Mouse (Mus musculus): ENCODE measurements around the gene Arhgap15. TPM values are rescaled to one million over a fixed set of nuclear protein-coding genes. Genes with fewer than 3 reads are reported as not detected.

The Arhgap15 gene
- total RNA-seq, 1 experiment: not detected

DNA sequence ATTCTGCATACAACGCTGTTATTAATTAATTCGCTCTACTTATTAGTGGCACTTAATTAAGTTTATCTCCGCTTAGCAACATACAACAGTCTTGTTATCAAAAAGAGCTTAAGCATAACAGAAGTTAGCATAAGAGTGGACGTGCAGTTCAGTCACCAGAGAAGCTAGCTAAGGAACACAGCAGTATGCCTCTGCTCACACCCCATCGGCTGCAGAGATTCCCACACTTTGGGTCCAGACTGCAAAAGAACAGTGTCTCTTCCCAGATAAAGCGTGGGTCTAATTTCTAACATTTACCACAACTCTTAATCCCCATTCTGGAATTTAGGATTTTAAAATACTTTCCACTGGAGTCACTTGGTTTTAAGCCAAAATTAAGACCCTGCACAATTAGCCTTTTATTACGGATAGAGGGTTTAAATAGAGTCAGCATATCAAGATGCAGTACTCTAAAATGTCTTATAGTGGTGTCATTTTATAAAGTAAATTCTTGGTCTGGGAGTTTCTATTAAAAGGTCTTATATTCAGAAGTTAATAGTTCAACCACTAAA, 400.0 kb downstream of the Arhgap15 start:
- Histone ChIP-seq H3K9ac (ENCODE audit: insufficient read depth, low read depth, low read length, poor library complexity, severe bottlenecking) (no peak overlapping the region), H3K4me1 (ENCODE audit: control insufficient read depth in 2 of 2, insufficient read depth in 2 of 2, low read length in 2 of 2, poor library complexity in 1 of 2) (no peaks in the 10 kb centered on the region), H3K27ac (ENCODE audit: insufficient read depth, low read depth, low read length, poor library complexity, severe bottlenecking) (no peak overlapping the region), H3K4me3 (ENCODE audit: insufficient read depth in 1 of 2, low read depth in 1 of 2, low read length in 2 of 2, poor library complexity in 1 of 2, severe bottlenecking in 1 of 2) (no peak overlapping the region), H3K36me3 (ENCODE audit: control insufficient read depth, insufficient read depth, low read length, poor library complexity, severe bottlenecking) (no peaks in the 10 kb centered on the region), H3K9me3 (ENCODE audit: control insufficient read depth, insufficient read depth, low read depth, low read length) (no peaks in the 10 kb centered on the region)
- in situ Hi-C loops (cut with MboI; ENCODE audit: low sequenced_read_pairs in 2 of 2, unreplicated experiment in 2 of 2): no loop called here
- TF ChIP-seq CHD2 (IDR thresholded peaks at IDR 0.05; ENCODE audit: low read depth, low read length) (no peak), HCFC1 (IDR thresholded peaks at IDR 0.05; ENCODE audit: borderline replicate concordance, insufficient read depth, low read length) (no peak), ZNF384 (IDR thresholded peaks at IDR 0.05; ENCODE audit: low read depth, low read length) (no peak), MAFK (IDR thresholded peaks at IDR 0.05; ENCODE audit: insufficient read depth, low read depth, low read length) (no peak), ZC3H11A (IDR thresholded peaks at IDR 0.05; ENCODE audit: borderline replicate concordance, low read depth, low read length) (no peak)
- DNase-seq (ENCODE audit: low read depth, low spot score): no peak

DNA sequence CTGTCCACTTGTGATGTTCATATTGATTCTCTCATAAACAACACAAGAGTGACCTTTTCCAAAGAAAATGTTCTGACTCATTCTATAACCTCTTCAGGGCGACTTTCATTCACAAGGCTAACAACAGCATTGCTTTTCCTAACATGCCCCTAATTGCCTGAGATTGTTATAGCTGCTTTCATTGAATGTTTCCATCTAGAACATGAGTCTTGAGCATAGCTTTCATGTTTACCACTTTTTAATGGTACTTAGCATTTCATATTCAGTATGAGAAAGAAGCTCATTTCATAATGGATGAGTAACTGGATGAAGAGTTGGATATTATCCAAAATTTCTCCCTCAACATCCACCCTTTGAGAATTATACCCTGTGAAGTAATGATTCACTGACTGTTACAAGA, 403.7 kb downstream of the Arhgap15 start:
- no peak overlapping the region for H3K4me3 ChIP-seq (ENCODE audit: insufficient read depth in 1 of 2, low read depth in 1 of 2, low read length in 2 of 2, poor library complexity in 1 of 2, severe bottlenecking in 1 of 2)
- in situ Hi-C loops (cut with MboI; ENCODE audit: low sequenced_read_pairs in 2 of 2, unreplicated experiment in 2 of 2): no loop called here

DNA sequence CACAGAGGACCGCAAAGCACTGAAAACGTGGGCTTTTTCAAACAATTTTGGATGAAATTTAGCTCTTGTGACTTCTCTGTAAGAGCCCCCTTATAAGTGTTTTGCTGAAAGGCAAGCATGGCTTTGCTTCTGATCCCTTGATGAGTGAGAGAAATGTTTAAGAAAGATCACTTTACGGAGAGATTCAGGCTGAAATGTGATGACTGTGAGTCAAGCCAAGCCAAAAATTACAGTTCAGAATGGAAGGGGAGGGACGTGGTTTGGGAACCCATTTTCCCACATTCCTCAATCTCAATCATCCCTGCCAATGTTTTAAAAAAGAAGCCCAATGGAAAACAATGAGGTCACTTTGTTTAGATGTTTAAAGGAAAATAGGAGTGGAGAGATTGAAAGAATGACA, 411.7 kb downstream of the Arhgap15 start:
- H3K9ac ChIP-seq (ENCODE audit: insufficient read depth, low read depth, low read length, poor library complexity, severe bottlenecking): no peak overlapping the region
- H3K27ac ChIP-seq (ENCODE audit: insufficient read depth, low read depth, low read length, poor library complexity, severe bottlenecking): no peak overlapping the region
- DNase-seq (ENCODE audit: low read depth, low spot score): no peak
- TF ChIP-seq MAFK (IDR thresholded peaks at IDR 0.05; ENCODE audit: insufficient read depth, low read depth, low read length): no peak
- TF ChIP-seq ZNF384 (IDR thresholded peaks at IDR 0.05; ENCODE audit: low read depth, low read length): no peak
- H3K4me3 ChIP-seq (ENCODE audit: insufficient read depth in 1 of 2, low read depth in 1 of 2, low read length in 2 of 2, poor library complexity in 1 of 2, severe bottlenecking in 1 of 2): no peak overlapping the region
- no peaks in the 10 kb centered on the region for H3K9me3 ChIP-seq (ENCODE audit: control insufficient read depth, insufficient read depth, low read depth, low read length)
- no peaks in the 10 kb centered on the region for H3K4me1 ChIP-seq (ENCODE audit: control insufficient read depth in 2 of 2, insufficient read depth in 2 of 2, low read length in 2 of 2, poor library complexity in 1 of 2)
- no peaks in the 10 kb centered on the region for H3K36me3 ChIP-seq (ENCODE audit: control insufficient read depth, insufficient read depth, low read length, poor library complexity, severe bottlenecking)
- in situ Hi-C loops (cut with MboI; ENCODE audit: low sequenced_read_pairs in 2 of 2, unreplicated experiment in 2 of 2): no loop called here

More for the DNA sequence above, 403.7 kb downstream of the Arhgap15 start:
- H3K36me3 ChIP-seq (ENCODE audit: control insufficient read depth, insufficient read depth, low read length, poor library complexity, severe bottlenecking): no peaks in the 10 kb centered on the region
- H3K9ac ChIP-seq (ENCODE audit: insufficient read depth, low read depth, low read length, poor library complexity, severe bottlenecking): no peak overlapping the region
- no peaks in the 10 kb centered on the region for H3K4me1 ChIP-seq (ENCODE audit: control insufficient read depth in 2 of 2, insufficient read depth in 2 of 2, low read length in 2 of 2, poor library complexity in 1 of 2)
- DNase-seq (ENCODE audit: low read depth, low spot score): no peak
- H3K9me3 ChIP-seq (ENCODE audit: control insufficient read depth, insufficient read depth, low read depth, low read length): no peaks in the 10 kb centered on the region
- TF ChIP-seq MAFK (IDR thresholded peaks at IDR 0.05; ENCODE audit: insufficient read depth, low read depth, low read length) (no peak), HCFC1 (IDR thresholded peaks at IDR 0.05; ENCODE audit: borderline replicate concordance, insufficient read depth, low read length) (no peak), CHD2 (IDR thresholded peaks at IDR 0.05; ENCODE audit: low read depth, low read length) (no peak), ZC3H11A (IDR thresholded peaks at IDR 0.05; ENCODE audit: borderline replicate concordance, low read depth, low read length) (no peak), ZNF384 (IDR thresholded peaks at IDR 0.05; ENCODE audit: low read depth, low read length) (no peak)
- no peak overlapping the region for H3K27ac ChIP-seq (ENCODE audit: insufficient read depth, low read depth, low read length, poor library complexity, severe bottlenecking)

DNA sequence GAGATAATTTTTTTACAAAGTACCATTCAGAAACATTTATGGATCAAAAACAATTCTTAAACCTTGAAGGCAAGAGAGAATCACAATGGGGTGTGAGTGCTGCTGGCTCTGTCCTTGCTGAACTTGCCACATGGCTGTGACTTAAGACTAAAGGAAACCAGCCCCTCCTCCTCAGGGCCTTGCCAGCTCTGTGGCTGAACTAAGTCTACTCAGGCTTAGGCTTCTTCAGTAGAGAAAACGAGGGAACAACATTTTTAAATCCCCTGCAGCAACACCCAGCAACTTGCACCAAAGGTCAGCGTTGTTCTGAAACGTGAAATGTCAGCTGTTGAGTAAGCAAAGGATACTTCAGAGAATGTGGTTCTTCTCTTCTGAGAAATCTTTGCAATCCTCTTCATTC, 417.2 kb downstream of the Arhgap15 start:
- no peaks in the 10 kb centered on the region for H3K4me1 ChIP-seq (ENCODE audit: control insufficient read depth in 2 of 2, insufficient read depth in 2 of 2, low read length in 2 of 2, poor library complexity in 1 of 2)
- H3K9me3 ChIP-seq (ENCODE audit: control insufficient read depth, insufficient read depth, low read depth, low read length): no peaks in the 10 kb centered on the region
- H3K27ac ChIP-seq (ENCODE audit: insufficient read depth, low read depth, low read length, poor library complexity, severe bottlenecking): no peak overlapping the region
- no peak overlapping the region for H3K4me3 ChIP-seq (ENCODE audit: insufficient read depth in 1 of 2, low read depth in 1 of 2, low read length in 2 of 2, poor library complexity in 1 of 2, severe bottlenecking in 1 of 2)
- H3K36me3 ChIP-seq (ENCODE audit: control insufficient read depth, insufficient read depth, low read length, poor library complexity, severe bottlenecking): no peaks in the 10 kb centered on the region
- no peak for TF ChIP-seq MAFK (IDR thresholded peaks at IDR 0.05; ENCODE audit: insufficient read depth, low read depth, low read length)
- TF ChIP-seq CHD2 (IDR thresholded peaks at IDR 0.05; ENCODE audit: low read depth, low read length): no peak
- TF ChIP-seq ZC3H11A (IDR thresholded peaks at IDR 0.05; ENCODE audit: borderline replicate concordance, low read depth, low read length): no peak
- TF ChIP-seq HCFC1 (IDR thresholded peaks at IDR 0.05; ENCODE audit: borderline replicate concordance, insufficient read depth, low read length): no peak
- no peak for TF ChIP-seq ZNF384 (IDR thresholded peaks at IDR 0.05; ENCODE audit: low read depth, low read length)
- no peak overlapping the region for H3K9ac ChIP-seq (ENCODE audit: insufficient read depth, low read depth, low read length, poor library complexity, severe bottlenecking)
- in situ Hi-C loops (cut with MboI; ENCODE audit: low sequenced_read_pairs in 2 of 2, unreplicated experiment in 2 of 2): no loop called here
- no peak for DNase-seq (ENCODE audit: low read depth, low spot score)

DNA sequence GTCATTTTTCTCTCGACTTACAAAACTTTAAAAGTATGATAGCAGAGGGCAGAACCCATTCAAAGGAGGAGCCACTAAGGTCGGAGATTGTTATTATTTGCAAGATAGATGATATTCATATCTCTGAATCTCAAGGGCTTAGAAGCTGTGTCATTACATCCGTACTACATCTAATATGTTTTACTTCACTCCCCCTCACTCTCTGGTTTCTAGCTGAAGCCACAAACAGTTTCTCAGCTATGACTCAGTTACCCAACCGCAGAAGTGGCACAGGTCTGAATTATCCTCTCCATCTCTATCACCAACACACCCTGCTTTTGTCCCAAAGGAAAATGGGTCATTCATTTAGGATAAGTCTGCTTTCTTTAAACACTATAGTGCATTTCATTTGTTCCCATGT, 418.1 kb downstream of the Arhgap15 start:
- Histone ChIP-seq H3K27ac (ENCODE audit: insufficient read depth, low read depth, low read length, poor library complexity, severe bottlenecking) (no peak overlapping the region), H3K9me3 (ENCODE audit: control insufficient read depth, insufficient read depth, low read depth, low read length) (no peaks in the 10 kb centered on the region), H3K4me1 (ENCODE audit: control insufficient read depth in 2 of 2, insufficient read depth in 2 of 2, low read length in 2 of 2, poor library complexity in 1 of 2) (no peaks in the 10 kb centered on the region), H3K4me3 (ENCODE audit: insufficient read depth in 1 of 2, low read depth in 1 of 2, low read length in 2 of 2, poor library complexity in 1 of 2, severe bottlenecking in 1 of 2) (no peak overlapping the region), H3K9ac (ENCODE audit: insufficient read depth, low read depth, low read length, poor library complexity, severe bottlenecking) (no peak overlapping the region), H3K36me3 (ENCODE audit: control insufficient read depth, insufficient read depth, low read length, poor library complexity, severe bottlenecking) (no peaks in the 10 kb centered on the region)
- no peak for DNase-seq (ENCODE audit: low read depth, low spot score)
- in situ Hi-C loops (cut with MboI; ENCODE audit: low sequenced_read_pairs in 2 of 2, unreplicated experiment in 2 of 2): no loop called here
- TF ChIP-seq ZC3H11A (IDR thresholded peaks at IDR 0.05; ENCODE audit: borderline replicate concordance, low read depth, low read length) (no peak), CHD2 (IDR thresholded peaks at IDR 0.05; ENCODE audit: low read depth, low read length) (no peak), HCFC1 (IDR thresholded peaks at IDR 0.05; ENCODE audit: borderline replicate concordance, insufficient read depth, low read length) (no peak), MAFK (IDR thresholded peaks at IDR 0.05; ENCODE audit: insufficient read depth, low read depth, low read length) (no peak), ZNF384 (IDR thresholded peaks at IDR 0.05; ENCODE audit: low read depth, low read length) (no peak)
